Mouse (Mus musculus) 416B (cell line): Measurements from ENCODE around the gene Nfia.

Experiments
- DNase-seq: peaks from one replicate; pipeline ENCODE4 v3.0.0; 2011; ENCODE audit warnings: low read depth

Gene Nfia

DNA sequence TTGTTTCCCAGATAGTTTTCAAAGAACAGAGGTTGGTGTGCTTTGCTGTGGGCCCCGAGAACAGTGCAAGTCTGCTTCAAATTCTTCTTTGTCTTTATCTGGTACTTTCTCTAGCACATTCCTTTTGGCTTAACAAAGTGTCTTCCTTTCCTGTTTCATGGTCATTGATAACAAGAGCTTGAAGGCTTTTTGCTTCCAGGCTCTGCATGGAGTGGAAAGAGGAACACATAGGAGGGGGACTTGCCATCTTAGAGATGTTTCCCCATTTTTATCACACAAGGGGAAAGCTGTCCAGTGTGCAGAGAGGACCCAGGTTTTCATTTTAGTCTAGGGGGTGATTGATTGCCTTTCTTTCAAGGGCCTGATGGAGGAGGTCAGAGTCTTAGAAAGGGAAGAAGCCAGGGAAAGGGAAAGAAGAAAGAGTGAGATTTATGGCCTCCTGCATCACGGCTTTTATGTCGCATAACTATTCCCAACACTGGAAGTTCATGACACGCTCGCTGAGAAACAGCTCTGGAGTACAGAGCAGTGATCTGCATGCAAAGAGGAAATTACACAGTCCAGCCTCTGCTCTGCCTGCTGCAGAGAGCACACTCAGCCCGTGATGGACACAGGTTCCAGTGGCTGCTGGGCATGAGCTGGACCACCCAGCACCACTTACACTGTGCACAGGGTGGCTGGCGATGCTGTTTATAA, 67.0 kb downstream of the Nfia start:
- no peak for DNase-seq

- DNase-seq, result no peak
These were observed 67.9 kb downstream of the Nfia start for GRCm38 (mm10) chr4:97840227-97841062.

DNA sequence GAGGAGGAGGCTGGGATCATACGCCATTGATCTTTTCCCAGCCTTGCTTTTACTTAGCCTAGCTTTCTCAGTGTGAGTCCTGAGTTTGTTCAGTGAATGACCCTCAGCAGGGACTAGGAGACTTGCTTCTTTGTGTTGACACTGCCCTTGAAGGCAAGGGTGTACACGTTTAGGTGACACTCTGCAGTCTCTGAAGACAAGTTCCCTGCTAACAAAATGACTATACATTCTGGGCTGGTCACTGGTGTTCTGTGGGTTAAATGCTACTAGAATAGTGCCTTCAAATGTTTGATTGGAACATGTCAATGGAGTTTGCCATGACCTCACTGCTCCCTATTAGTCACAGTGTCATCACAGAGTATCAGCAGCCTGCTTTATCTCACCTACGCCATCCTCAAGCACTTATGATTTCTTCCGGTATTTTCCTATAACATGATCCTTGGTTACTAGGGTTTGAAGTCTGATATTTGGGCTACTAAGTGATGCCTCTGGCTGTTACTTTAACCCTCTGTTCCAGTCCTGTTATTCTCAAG, 68.6 kb downstream of the Nfia start:
- DNase-seq, result no peak

DNA sequence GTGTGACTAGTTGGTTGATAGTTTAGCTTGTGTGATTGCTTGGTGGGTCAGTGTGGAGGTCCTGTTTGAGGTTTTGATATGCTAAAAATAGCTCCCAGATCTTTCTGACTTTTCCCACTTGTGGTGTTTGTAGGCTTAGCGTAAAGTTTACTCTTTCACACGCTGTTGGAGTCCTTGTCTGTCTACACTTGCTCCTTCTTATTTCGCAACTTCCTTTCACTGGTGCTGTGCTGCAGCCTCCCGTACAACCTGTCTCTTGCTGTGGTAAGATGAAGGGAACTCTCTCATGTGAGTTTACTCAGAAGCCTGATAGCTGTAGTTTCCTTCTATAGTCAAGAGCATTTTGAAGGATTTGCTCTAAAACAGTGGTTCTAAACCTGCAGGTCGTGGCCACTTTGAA, 69.2 kb downstream of the Nfia start:
- DNase-seq, result peak; percentile 79

DNA sequence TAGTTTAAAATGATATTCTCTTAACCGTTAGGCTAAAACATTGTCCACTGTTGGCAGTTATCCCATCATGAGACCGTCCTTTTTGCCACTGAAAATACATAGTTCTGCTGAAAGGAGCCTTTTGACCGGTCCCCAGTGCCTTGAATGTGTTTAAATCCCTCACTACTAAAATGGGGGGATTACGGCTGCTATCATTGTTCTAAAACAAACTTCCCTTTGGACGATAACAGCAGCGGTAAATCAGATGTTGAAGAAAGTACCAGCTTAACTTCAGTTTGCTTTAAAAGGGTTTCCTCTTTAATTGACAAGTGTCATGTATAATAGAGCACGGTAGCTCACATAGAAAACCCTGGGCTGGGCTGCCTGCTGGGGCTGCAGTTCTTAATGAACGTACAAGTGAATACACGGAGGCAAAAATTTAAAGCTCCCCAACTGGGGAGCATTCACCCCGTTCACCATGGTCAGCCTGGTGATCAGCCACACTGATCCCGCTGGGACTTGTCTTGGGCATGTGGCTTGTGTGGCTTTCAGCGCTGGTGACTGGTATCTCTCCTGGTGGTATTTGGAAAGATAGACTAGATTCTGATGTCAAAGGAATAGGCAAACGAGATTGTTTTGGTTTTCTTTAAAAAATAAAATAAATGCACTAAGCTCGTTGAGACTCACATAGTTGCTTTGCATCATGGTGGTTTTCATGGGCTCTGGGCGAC, 71.6 kb downstream of the Nfia start:
- DNase-seq, result no peak

GRCm38 (mm10) chr4:97844899-97845298, 72.4 kb downstream of the Nfia start:
- peak; percentile 82 for DNase-seq

DNA sequence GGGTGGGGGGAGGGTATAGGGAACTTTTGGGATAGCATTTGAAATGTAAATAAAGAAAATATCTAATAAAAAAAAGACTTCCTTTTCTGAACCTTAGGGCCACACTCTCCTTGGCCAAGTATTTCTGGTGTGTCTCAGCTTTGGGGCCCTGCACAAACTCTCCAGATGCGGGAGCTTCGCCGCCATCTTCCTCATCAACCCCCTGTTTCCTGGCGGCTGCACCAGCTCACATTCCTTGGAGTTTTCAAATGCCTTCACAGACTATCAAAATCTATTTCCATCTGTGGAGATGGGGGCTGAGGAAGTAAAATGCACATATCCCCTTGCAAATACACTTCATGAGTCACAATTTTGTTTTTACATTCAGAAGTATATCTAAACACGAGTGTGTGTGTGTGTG, 75.1 kb downstream of the Nfia start:
- no peak for DNase-seq

DNA sequence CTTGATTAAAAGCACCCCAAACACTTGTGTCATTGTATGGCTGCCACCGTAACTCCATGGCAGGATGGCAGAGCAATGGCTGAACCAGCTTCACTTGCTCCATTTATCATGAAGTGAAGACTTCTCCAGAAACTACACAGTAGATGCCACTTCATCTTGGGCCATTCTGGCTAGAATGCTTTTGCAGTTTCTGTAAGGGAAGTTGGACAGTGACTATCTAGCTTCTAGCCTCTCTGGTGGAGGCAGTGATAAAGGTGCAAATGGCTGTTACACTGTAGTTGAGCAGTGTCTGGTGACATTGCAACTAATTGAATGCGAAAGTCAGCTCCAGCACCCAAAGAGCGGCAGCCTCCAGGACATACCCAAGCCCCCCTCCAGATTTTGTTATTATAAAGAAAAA, 78.5 kb downstream of the Nfia start:
- DNase-seq, result no peak

DNA sequence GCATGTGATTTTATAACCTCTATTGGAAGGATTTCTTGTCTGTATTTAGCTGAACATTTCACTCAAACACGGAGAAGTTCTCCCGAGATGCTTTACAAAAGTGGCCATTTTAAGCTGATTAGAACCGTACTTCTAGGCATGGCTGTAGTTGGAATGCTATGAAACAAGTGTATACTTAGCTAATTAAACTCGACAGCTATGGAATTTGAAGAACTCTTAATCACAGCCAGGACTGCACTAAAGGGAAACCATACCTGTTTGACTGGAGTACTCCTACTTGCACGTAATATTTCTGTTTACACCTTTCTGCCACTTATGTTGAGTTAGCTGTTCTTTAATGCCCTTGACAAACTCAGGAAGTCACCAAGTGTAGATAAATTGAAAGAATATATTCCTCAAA, 79.2 kb downstream of the Nfia start:
- DNase-seq, result no peak

GRCm38 (mm10) chr4:97852626-97853025, 80.1 kb downstream of the Nfia start:
- DNase-seq, result no peak

DNA sequence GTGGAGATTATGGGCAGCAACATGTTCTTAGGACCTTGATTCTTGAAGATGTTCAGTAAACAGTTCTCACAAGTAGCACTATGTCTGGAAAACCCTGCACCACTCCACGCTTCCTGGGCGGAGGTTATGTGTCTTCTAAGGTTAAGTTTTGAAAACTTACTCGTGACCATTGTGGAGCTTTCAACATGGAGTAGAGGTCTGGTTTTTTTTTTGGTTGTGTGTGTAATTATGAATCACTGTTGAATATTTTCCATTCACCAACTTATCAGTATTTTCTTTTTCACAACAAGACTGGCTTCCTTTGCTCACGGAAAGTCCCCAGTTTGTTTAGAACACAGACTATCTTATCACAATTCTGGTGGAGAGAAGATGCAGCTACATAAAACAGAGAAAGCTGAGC, 82.2 kb downstream of the Nfia start:
- DNase-seq, result peak; percentile 33

- no peak for DNase-seq
These were observed 83.3 kb downstream of the Nfia start for GRCm38 (mm10) chr4:97855712-97856420.

DNA sequence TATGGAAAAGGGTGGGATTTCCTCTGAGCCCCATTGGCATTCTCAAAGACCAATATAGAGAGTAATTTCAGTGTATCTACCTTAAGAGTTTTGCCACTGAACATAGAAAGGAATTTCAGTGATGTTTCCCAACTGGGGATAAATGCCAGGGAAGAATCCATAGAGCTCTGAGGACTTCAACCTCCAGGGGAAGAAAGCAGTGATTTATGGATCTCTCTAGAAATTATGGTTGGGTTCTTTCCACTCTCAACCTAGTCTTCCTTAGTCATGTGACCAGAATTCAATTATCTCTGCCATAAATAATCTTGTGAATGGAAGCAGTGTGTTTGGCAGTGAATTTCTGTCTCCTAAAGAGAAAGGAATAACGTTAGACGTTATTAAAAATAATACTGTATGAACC, 85.0 kb downstream of the Nfia start:
- no peak for DNase-seq

- DNase-seq, result no peak
These were observed 86.9 kb downstream of the Nfia start for GRCm38 (mm10) chr4:97859431-97859830.

- no peak for DNase-seq
These were observed 87.8 kb downstream of the Nfia start for GRCm38 (mm10) chr4:97860376-97860775.

GRCm38 (mm10) chr4:97860791-97861344, 88.3 kb downstream of the Nfia start:
- DNase-seq, result peak; percentile 76

DNA sequence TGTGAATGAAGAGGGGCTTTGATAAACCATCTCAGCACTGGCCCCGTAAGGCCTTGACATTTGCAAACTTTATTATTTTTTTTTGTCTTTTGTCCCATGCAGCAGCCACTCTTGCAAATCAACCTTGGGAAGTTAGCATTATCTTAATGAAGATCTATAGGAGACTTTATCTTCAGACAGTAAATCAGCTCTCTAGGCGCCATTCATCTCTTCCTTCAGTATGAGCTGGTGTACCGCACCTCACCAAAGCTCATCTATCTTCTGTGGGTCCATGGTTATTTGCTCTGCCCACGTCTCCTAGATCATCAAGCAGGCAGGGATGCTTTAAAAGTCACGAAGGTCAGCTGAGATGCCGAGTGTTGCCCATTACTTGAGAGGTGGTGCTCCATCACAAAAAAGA, 89.8 kb downstream of the Nfia start:
- no peak for DNase-seq

DNA sequence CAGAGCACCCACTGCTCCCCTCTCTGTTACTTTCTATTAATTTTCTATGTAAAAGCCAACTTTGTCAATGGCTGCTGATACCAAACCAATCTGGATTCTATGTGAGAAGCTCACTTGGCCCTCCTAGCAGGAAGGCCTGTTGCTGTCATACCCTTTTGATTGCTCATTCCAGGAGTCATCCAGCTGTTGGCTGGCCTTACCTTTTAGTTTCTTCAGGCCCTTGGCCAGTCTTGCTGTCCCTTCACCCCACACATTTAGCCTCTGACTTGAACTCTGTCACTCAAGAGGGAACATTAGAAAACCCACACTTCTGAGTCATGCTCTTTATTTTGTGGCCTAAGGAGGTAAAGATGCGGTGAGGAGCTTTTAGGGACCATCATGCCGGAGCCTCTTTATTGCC, 91.7 kb downstream of the Nfia start:
- no peak for DNase-seq

- DNase-seq, result no peak
These were observed 92.9 kb downstream of the Nfia start for GRCm38 (mm10) chr4:97865410-97865953.

DNA sequence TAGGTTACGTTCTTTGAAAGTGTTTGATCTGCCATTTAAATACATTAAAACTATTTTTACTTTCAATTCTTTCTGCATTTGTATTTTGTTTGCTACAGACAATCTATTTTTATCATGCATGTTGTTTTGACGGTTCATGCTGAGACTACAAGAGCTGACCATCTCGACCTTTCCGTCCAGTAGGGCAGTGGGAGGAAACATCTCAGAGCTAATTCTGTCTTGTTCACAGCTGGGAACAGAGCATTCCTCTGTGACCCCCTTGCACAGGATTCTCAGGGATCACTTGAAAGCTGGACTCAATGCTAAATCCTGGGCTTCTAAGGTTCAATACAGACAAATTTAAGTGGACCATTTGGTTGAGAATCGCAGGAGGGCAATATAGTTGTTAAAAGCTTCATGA, 93.9 kb downstream of the Nfia start:
- DNase-seq, result no peak

DNA sequence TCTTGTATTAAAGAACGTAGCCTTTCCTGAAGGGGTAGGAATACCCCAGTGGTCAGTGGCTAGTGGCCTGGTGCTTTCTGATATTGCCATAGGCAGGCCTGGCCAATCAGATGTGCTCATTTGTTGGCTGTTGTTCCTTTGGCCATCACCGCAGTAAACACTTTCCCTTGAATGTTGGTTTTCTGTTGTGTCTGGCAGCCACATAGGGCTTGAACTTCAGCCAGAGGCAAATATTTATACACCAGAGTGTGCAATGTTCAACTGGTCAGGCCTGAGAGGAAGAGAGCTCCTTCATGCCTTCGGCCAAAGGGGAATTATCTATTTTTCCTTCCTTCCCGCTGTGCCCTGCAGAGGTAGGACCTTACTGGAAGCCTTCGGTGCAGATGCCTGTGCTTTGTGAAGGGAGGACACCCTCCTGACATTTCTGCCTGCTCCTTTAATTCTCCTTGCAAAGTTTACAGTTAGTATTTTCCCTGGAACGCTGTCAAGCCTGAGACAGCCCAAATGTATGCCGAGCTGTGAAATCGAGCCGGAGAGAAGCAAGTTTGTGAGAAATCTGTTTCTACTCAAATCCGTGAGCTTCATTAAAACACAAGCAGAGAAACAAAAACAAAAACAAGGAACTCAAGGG, 95.9 kb downstream of the Nfia start:
- DNase-seq, result no peak
